Mouse (Mus musculus) fibroblast of lung, adult 2 months (primary cell): Measurements from ENCODE around the gene AC141477.1.
A peak's percentile ranks its signal among the peaks of the same experiment; 100 is the strongest.

Experiments
- DNase-seq: peaks from one replicate; pipeline ENCODE4 v3.0.0-alpha.2; 2011; ENCODE audit warnings: low read depth

The AC141477.1 gene

DNA sequence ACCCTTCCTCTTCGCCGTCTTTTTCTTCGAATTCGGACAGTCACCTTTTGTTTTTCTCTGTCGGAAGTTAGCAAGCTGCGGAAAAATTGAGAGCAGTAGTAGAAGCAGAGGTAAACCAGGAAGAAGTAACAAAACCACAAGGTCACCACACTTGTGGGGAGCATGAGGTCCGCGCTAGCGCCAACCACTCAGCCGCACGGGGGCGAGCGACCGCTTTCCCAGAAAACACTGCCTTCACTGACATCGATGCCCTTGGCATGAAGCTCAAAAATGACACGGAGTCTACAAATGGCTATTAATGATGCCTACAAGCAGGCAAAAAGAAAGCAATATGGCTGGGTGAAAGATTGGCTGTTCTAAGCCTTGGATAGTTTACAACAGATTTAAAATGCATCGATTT lies at the start of gene AC141477.1:
Gene AC141477.1, minus strand, starts transcription at position 164 of the 400 bp plus-strand sequence.
- DNase-seq, result no peak

- no peak for DNase-seq
These were observed 49.0 kb upstream of the AC141477.1 start for GRCm38 (mm10) chr10:76489205-76489604.

DNA sequence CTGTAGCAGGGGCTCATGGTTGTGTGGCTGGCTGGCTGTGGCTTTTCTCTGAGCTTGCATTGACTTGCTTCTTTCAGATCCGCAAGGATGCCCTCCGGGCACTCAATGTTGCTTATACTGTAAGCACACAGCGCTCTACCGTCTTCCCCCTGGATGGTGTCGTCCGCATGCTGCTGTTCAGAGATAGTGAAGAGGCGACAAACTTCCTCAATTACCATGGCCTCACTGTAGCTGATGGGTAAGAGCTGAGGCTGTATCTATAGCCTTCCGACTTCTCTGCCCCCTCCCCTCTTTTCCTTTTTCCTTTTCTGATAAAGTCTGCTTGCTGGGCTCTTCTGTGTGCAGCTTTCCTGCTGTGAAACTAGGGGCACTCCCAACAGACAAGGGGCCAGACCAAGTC lies 48.0 kb upstream of the AC141477.1 start:
- no peak for DNase-seq

DNA sequence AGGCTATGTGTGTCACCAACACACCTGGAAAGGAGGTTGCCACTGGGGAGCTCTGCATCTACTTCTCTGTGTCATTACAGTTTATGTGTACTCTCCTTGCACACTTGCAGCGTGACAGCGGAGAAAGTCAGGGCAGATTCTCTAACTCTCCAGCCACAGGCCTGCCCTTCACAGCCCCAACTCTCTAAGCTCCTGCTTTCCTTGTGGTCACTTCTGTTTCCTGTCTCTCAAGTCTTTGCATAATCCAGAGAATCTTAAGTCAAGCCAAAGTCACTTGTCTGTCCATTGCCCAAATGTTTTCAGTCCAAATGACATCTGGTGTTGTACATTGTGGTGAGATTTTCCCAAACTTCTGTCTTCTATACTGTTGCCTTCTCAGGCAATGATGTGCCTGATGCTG lies 46.1 kb upstream of the AC141477.1 start:
- DNase-seq, result no peak

GRCm38 (mm10) chr10:76481480-76481879 lies 41.2 kb upstream of the AC141477.1 start:
- no peak for DNase-seq

GRCm38 (mm10) chr10:76480851-76481250 lies 40.6 kb upstream of the AC141477.1 start:
- DNase-seq, result no peak

GRCm38 (mm10) chr10:76473759-76474158 lies 33.5 kb upstream of the AC141477.1 start:
- no peak for DNase-seq

DNA sequence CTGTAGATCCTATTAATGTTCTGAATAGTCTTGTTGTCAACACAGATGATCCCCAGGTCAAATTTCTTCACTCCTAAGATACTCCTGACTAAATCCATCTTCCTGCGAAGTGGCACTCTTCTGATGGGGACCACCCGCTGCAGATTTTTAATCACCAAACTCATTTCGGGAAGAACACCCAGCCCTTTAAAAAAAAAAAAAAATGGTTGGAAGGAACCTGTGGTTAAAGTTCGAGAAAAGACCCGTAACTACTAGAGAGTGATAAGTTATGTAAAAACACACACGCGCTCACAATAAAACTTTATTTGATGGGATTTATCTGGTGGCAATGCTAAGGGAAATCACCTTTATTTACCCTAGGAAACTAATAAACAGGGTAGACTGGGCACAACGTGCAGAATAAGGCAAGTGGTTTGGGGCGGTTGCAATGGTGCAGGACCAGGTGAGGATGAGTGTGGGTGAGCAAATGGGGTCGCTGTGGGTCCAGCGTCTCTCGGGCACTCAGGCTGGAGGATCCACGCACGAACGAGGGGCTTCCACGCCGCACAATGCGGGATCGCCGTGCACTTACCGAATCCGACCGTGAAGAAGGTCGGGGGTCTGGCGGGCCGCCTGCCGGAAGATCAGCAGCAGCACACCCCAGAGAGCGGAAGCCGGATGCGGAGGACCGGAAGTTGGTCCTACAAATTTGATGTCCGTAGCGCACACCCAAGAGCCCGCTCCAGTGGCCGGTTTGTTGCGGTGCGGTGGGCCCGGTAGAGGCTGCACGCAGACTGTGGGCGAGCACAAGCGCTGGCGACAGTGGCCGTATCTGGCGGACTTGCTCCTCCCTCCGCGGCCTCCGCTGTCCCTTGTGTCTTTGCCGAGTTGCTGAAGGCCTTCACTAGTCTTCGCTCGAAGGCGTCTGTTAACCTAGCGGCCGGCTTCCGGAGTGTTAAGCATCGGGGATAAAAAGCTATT lies 28.2 kb upstream of the AC141477.1 start, which contains the start of the genes Mcm3ap and Ybey:
Gene Mcm3ap, plus strand, starts transcription at position 725 of the 960 bp plus-strand sequence.
Gene Ybey, minus strand, starts transcription at position 912 of the 960 bp plus-strand sequence.
- peak; percentile 59 for DNase-seq

- DNase-seq, result no peak
These were observed 22.5 kb upstream of the AC141477.1 start for GRCm38 (mm10) chr10:76462721-76463120.

DNA sequence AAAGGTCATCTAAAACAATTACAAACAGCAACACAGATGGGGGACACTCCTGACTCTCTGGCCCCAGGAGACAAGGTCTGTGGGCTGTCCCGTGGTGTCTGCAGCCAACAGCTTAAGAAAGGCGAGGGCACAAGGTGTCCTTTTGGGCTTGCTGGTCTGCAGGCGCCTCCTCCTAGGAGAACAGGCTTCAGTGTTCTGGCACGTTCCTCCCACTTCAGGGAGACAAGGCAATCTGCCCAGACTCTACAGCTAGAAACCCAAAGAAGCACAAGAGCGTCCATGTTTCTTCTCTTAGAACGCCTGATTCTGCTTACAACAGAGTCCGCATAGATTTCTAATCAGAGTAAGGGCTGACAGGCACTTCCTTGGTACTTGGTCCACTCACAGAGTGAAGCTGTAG lies 22.1 kb upstream of the AC141477.1 start:
- no peak for DNase-seq

- DNase-seq, result no peak
These were observed 21.0 kb upstream of the AC141477.1 start for GRCm38 (mm10) chr10:76461255-76461654.

DNA sequence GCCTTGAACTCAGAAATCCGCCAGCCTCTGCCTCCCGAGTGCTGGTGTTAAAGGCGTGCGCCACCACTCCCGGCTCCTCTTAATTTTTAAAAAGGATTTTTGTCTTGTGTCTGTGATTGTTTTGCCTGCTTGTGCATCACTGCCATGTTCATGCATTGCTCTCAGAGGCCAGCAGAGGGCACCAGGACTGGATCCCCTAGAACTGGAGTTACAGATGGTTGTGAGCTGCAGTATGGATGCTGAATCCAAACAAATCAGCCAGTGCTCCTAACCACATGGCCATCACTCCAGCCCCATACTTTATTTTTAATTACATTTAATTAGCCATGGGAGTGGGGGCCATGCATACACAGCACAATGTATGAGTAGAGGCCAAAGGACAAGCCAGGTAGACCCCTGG lies 15.0 kb upstream of the AC141477.1 start:
- DNase-seq, result no peak

GRCm38 (mm10) chr10:76448851-76449250 lies 8.6 kb upstream of the AC141477.1 start, which contains the start of gene 2610028H24Rik:
Gene 2610028H24Rik, plus strand, starts transcription at chr10:76449081.
- DNase-seq, result no peak

- peak; percentile 40 for DNase-seq
These were observed 7.4 kb upstream of the AC141477.1 start for GRCm38 (mm10) chr10:76447406-76448229.

DNA sequence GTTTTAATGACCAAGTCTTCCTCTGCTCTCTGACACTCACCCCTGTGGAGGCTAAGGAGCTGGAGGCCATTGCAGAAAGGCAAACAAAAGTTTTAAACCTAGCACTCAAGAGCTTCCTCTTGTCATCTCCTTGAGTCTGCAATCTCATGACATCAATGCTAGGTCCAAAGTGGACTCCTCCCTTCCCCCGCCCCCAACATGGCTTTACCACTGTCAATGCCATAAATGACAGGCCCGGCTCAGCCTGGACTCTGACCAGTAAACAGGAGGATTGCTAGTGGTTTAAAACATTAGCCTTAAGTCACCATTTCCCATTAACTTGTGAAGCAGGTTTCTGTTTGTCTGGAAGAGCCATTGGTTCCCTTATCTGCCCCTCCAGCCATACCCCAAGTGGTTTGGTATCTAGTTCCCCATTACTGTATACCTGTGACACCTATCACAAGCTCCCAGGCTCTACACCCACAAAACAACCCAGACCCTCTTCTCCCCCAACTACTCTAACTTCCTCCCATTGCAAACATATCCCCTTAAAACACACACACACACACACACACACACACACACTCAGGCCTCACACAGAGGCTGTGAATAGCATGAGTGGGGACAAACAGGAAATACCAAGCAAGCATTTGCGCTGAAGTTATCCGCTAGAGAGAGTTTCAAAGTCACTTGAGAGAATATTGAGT lies 5.9 kb upstream of the AC141477.1 start:
- no peak for DNase-seq

- peak; percentile 97 for DNase-seq
These were observed 2.2 kb upstream of the AC141477.1 start, which contains the start of gene Pcnt for GRCm38 (mm10) chr10:76442178-76443088. Gene Pcnt, minus strand, starts transcription at chr10:76442786.

- DNase-seq, result no peak
These were observed 945 bp downstream of the AC141477.1 start for GRCm38 (mm10) chr10:76439107-76439890.

GRCm38 (mm10) chr10:76433925-76434324 lies 6.3 kb downstream of the AC141477.1 start:
- no peak for DNase-seq

- no peak for DNase-seq
These were observed 14.6 kb downstream of the AC141477.1 start for GRCm38 (mm10) chr10:76425674-76426073.

GRCm38 (mm10) chr10:76416811-76417210 lies 23.4 kb downstream of the AC141477.1 start:
- DNase-seq, result no peak
